Mouse (Mus musculus): Measurements from ENCODE around the gene Daam2. TPM values are rescaled to one million over a fixed set of nuclear protein-coding genes. Genes with fewer than 3 reads are reported as not detected.

The Daam2 gene
- polyA plus RNA-seq (2012; rRNA removed; ENCODE audit: low replicate concordance), result 8.6 and 15.3 TPM in 2 replicates

DNA sequence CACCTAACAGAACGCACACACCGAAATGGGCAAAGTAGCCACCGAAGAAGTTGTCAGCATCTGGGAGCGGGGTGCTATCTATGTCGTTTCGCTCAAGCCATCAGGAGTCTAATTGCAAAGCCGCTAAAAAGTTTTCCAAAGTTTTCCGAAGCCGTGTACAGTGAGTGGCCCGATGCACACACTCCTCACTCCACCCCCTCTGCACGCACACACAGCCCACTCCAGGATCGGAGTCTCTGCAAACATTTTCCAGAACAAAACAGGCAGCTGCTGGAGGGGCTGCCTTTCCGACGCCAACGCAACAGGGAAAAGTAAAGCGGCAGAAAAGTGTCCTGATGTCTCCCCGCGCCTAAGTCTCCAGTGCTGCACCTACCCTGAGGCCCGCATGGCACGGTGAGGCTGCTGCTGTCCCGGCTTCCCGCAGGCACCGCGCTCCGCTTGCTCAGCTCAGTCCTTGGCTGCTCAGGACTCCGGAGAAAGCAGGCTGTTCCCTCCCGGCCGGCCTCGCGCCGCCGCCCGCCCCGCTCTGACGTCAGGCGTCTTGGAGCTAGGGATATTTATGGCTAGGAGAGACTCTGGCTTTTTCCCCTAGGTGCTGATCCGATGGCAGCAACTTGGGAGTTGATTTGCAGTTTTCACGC lies at the start of gene Daam2:
Gene Daam2 (minus strand): TSS at position 514 of the 641 bp plus-strand sequence.

DNA sequence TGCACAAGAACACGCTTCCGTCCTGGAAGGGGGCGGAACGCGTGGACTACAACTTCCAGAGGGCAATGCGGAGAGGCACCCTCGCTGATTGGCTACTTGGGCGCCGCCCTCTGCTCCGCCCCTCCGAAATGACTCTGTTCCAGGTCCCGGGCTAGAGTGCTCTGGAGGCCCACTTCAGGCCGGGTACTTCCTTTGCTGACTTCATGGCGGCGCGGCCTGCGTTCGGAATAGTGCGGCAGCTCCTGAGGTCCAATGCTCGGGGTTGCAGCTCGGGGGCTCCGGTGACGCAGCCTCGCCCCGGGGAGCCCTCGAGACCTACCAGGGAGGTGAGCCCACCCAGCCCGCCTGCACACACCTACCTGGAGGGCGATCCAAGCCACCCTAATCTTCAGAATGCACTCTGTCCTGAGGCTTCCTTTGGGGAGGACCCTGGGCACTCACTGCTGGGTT lies 135.9 kb downstream of the Daam2 start, which contains the start of gene Mocs1:
Gene Mocs1 (plus strand): TSS at position 124 of the 450 bp plus-strand sequence.

Other genes with a start within 250 kb of the Daam2 start
- gene Mocs1, start 136.0 kb downstream of the Daam2 start, polyA plus RNA-seq (2012; rRNA removed; ENCODE audit: low replicate concordance), result 46.9 and 77.4 TPM in 2 replicates
- gene Kif6, start 50.8 kb upstream of the Daam2 start, polyA plus RNA-seq (2012; rRNA removed; ENCODE audit: low replicate concordance), result 0.19 and 0.58 TPM in 2 replicates